Mouse (Mus musculus) liver, embryonic 14.5 days (tissue): Measurements from ENCODE around the gene Rbms3.

Experiments
- CTCF ChIP-seq: IDR thresholded peaks from 2 replicates; pipeline ENCODE4 v1.5.1; 2016; ENCODE audit warnings: antibody characterized with exemption, low read depth, control low read depth
- EP300 ChIP-seq: IDR thresholded peaks from 2 replicates; pipeline ENCODE4 v1.6.1; 2016; ENCODE audit warnings: antibody characterized with exemption, low read depth

DNA sequence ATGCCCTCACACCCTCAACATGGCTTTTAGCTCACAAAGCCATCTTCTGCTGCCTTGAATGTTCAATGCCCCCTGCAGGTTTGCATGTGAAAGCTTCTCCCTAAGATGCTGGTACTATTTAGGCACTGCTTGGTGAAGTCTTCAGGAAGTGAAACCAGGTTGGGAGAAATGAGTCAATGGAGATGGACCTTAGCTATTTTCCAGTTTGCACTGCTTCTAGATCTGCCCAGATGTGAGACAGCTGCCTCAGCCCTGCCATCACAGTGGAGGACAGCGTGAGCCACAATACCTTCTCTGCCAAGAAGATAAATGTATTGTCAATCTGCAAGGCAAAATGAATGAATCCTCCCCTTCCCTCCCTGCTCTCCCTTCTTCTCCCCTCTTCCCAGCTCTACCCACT, 599.8 kb downstream of the Rbms3 start:
- no peak for TF ChIP-seq CTCF
- TF ChIP-seq EP300, result no peak
